Mouse (Mus musculus) lung, adult 2 months (tissue): ENCODE measurements around the gene Praf2.

Experiments
- CTCF ChIP-seq: fragments of 200-500 bp; IDR thresholded peaks from 2 replicates; pipeline ENCODE4 v1.5.1; 2011; ENCODE audit warnings: mild to moderate bottlenecking, low read length, control low read depth; ENCODE audit not compliant: insufficient read depth
- POLR2A ChIP-seq: fragments of 200-500 bp; IDR thresholded peaks from 2 replicates; pipeline ENCODE4 v1.6.1; 2011; ENCODE audit warnings: low read depth, mild to moderate bottlenecking, control low read depth, low read length, borderline replicate concordance; ENCODE audit errors: extremely low read depth

GRCm38 (mm10) chrX:7680057-7680412 lies 48.2 kb upstream of the Praf2 start:
- no peak for TF ChIP-seq CTCF
- TF ChIP-seq POLR2A = no peak
